Mouse (Mus musculus) liver, embryonic 16.5 days (tissue): ENCODE measurements around the gene Hmgcl. TPM values are rescaled to one million over a fixed set of nuclear protein-coding genes. Genes with fewer than 3 reads are reported as not detected.
A peak's percentile ranks its signal among the peaks of the same experiment; 100 is the strongest.
"Not testable (repeated sequence)": the region's sequence is repeated elsewhere in the genome, so short reads cannot be mapped to it uniquely, and the experiment has no call there.

Source experiments
- ATAC-seq: fragments of 200-750 bp; cut with Nextera tagmentation; 2 replicates; pipeline ENCODE4 v1.8.0; 2017; ENCODE audit warnings: low read depth, mild to moderate bottlenecking, moderate number of reproducible peaks, moderate library complexity
- H3K27ac ChIP-seq: fragments of 300-500 bp; sonication (generic); 2 replicates; pipeline ENCODE4 v1.5.1; 2014; ENCODE audit warnings: mild to moderate bottlenecking, low read length
- H3K27me3 ChIP-seq: fragments of 300-500 bp; sonication (generic); 2 replicates; pipeline ENCODE4 v1.6.1; 2014; ENCODE audit warnings: low read depth, low read length, mixed read lengths; ENCODE audit not compliant: control insufficient read depth, insufficient read depth
- H3K36me3 ChIP-seq: fragments of 300-500 bp; sonication (generic); 2 replicates; pipeline ENCODE4 v1.6.1; 2014; ENCODE audit warnings: mild to moderate bottlenecking; ENCODE audit not compliant: control insufficient read depth, insufficient read depth
- H3K4me1 ChIP-seq: fragments of 300-500 bp; sonication (generic); 2 replicates; pipeline ENCODE4 v1.6.1; 2014; ENCODE audit warnings: low read depth, low read length, mixed read lengths; ENCODE audit not compliant: control insufficient read depth
- H3K4me2 ChIP-seq: fragments of 300-500 bp; sonication (generic); 2 replicates; pipeline ENCODE4 v1.6.1; 2014; ENCODE audit warnings: low read depth, low read length, mixed read lengths
- H3K4me3 ChIP-seq: fragments of 300-500 bp; sonication (generic); 2 replicates; pipeline ENCODE4 v1.5.1; 2014; ENCODE audit warnings: low read depth, mild to moderate bottlenecking, low read length
- H3K9ac ChIP-seq: fragments of 300-500 bp; sonication (generic); 2 replicates; pipeline ENCODE4 v1.6.1; 2014; ENCODE audit warnings: low read depth, low read length
- H3K9me3 ChIP-seq: fragments of 300-500 bp; sonication (generic); replicated peaks from 2 replicates; pipeline ENCODE4 v1.6.1; 2016; ENCODE audit warnings: low read length; ENCODE audit not compliant: control insufficient read depth
- WGBS: fragments of 180-500 bp; shearing (Covaris S2); extraction: QIAGEN DNeasy Blood & Tissue Kit; methylation state at CpG from one replicate; pipeline ENCODE4 v1.1.7; 2014; ENCODE audit not compliant: insufficient replicate concordance; 5-methylcytosine and 5-hydroxymethylcytosine counted together
- polyA plus RNA-seq: library from polyadenylated mRNA; unstranded; fragments of >200 nt; fragmentation: Nextera tagmentation; extraction: Ambion mirVana; gene quantifications from 2 replicates; pipeline ENCODE4 v1.2.1, GENCODE M21; 2015

The Hmgcl gene
- polyA plus RNA-seq, 1 experiment from 2014 or later = 107 TPM

- no peaks in the 10 kb centered on the region for H3K27me3 ChIP-seq
- H3K36me3 ChIP-seq = peaks cover 5% of the 10 kb centered on the region; the same call in 1 of the 2 replicates
- H3K9ac ChIP-seq = no peak overlapping the region
- WGBS = 30% methylated on average over 12 of the region's 12 CpGs
- ATAC-seq = peak; percentile 55
- H3K27ac ChIP-seq = peak overlapping the region; percentile 56; the same call in 1 of the 2 replicates
- peaks cover 28% of the 10 kb centered on the region for H3K4me1 ChIP-seq
- no peaks in the 10 kb centered on the region for H3K9me3 ChIP-seq
- H3K4me3 ChIP-seq = no peak overlapping the region
- H3K4me2 ChIP-seq = 0 out of 2 replicates have a peak overlapping the region, but pooled peaks have one; percentile 4
These were observed 11.3 kb upstream of the Hmgcl start for GRCm38 (mm10) chr4:135934708-135935500.

- Histone ChIP-seq H3K27ac (no peak overlapping the region), H3K4me3 (no peak overlapping the region), H3K9me3 (no peaks in the 10 kb centered on the region), H3K4me1 (peaks cover 28% of the 10 kb centered on the region), H3K9ac (no peak overlapping the region), H3K27me3 (no peaks in the 10 kb centered on the region), H3K4me2 (0 out of 2 replicates have a peak overlapping the region, but pooled peaks have one; percentile 4), H3K36me3 (peaks cover 5% of the 10 kb centered on the region; the same call in 1 of the 2 replicates)
- WGBS = 36% methylated on average over 5 of the region's 5 CpGs
- no peak; the same call in 1 of the 2 replicates for ATAC-seq
These were observed 10.7 kb upstream of the Hmgcl start for GRCm38 (mm10) chr4:135935502-135935901.

GRCm38 (mm10) chr4:135938858-135939257 is 7.4 kb upstream of the Hmgcl start:
- H3K9ac ChIP-seq = no peak overlapping the region
- H3K9me3 ChIP-seq = no peaks in the 10 kb centered on the region
- WGBS = 48% methylated on average over 7 of the region's 7 CpGs
- H3K27me3 ChIP-seq = no peaks in the 10 kb centered on the region
- H3K4me1 ChIP-seq = peaks cover 28% of the 10 kb centered on the region
- H3K4me2 ChIP-seq = no peak overlapping the region
- H3K36me3 ChIP-seq = peaks cover 3% of the 10 kb centered on the region; the same call in 1 of the 2 replicates
- no peak overlapping the region for H3K27ac ChIP-seq
- peak; percentile 25; the same call in 1 of the 2 replicates for ATAC-seq
- no peak overlapping the region for H3K4me3 ChIP-seq

- not testable (repeated sequence) for H3K27me3 ChIP-seq, H3K4me2 ChIP-seq, H3K36me3 ChIP-seq, H3K9ac ChIP-seq, ATAC-seq, H3K9me3 ChIP-seq, H3K4me3 ChIP-seq, H3K27ac ChIP-seq
- 74% methylated on average over 8 of the region's 8 CpGs for WGBS
- H3K4me1 ChIP-seq = peaks cover 19% of the 10 kb centered on the region
These were observed 5.2 kb upstream of the Hmgcl start for GRCm38 (mm10) chr4:135941026-135941425.

GRCm38 (mm10) chr4:135942193-135942592 is 4.1 kb upstream of the Hmgcl start:
- Histone ChIP-seq H3K27ac (no peak overlapping the region), H3K36me3 (peaks cover 3% of the 10 kb centered on the region; the same call in 1 of the 2 replicates), H3K27me3 (no peaks in the 10 kb centered on the region), H3K9me3 (no peaks in the 10 kb centered on the region), H3K4me1 (peaks cover 23% of the 10 kb centered on the region), H3K4me3 (no peak overlapping the region), H3K9ac (no peak overlapping the region), H3K4me2 (no peak overlapping the region)
- ATAC-seq = no peak
- 48% methylated on average over 6 of the region's 6 CpGs for WGBS

- Histone ChIP-seq H3K4me3 (no peak overlapping the region), H3K4me2 (no peak overlapping the region), H3K27ac (no peak overlapping the region; the same call in 1 of the 2 replicates), H3K9me3 (no peaks in the 10 kb centered on the region), H3K27me3 (no peaks in the 10 kb centered on the region), H3K4me1 (peaks cover 28% of the 10 kb centered on the region), H3K36me3 (peaks cover 3% of the 10 kb centered on the region; the same call in 1 of the 2 replicates), H3K9ac (no peak overlapping the region)
- no peak for ATAC-seq
- 41% methylated on average over 4 of the region's 4 CpGs for WGBS
These were observed 2.9 kb upstream of the Hmgcl start for GRCm38 (mm10) chr4:135943389-135943788.

- H3K9ac ChIP-seq = peak overlapping the region; percentile 44; the same call in 1 of the 2 replicates
- peak overlapping the region; percentile 75 for H3K4me2 ChIP-seq
- peak overlapping the region; percentile 92 for H3K4me3 ChIP-seq
- no peaks in the 10 kb centered on the region for H3K27me3 ChIP-seq
- no peaks in the 10 kb centered on the region for H3K9me3 ChIP-seq
- H3K4me1 ChIP-seq = peaks cover 29% of the 10 kb centered on the region
- peak; percentile 11 for ATAC-seq
- H3K36me3 ChIP-seq = no peaks in the 10 kb centered on the region
- 57% methylated on average over 10 of the region's 10 CpGs for WGBS
- peak overlapping the region; percentile 68 for H3K27ac ChIP-seq
These were observed 542 bp upstream of the Hmgcl start for GRCm38 (mm10) chr4:135945706-135946105.

- peak; percentile 17 for ATAC-seq
- Histone ChIP-seq H3K4me1 (peaks cover 29% of the 10 kb centered on the region), H3K36me3 (peaks cover 9% of the 10 kb centered on the region), H3K4me2 (peak overlapping the region; percentile 75), H3K9ac (peak overlapping the region; percentile 91), H3K27ac (peak overlapping the region; percentile 73), H3K9me3 (no peaks in the 10 kb centered on the region; the same call in 1 of the 2 replicates), H3K4me3 (peak overlapping the region; percentile 92), H3K27me3 (no peaks in the 10 kb centered on the region)
- under 1% methylated on average over 28 of the region's 28 CpGs for WGBS
These were observed 532 bp downstream of the Hmgcl start for GRCm38 (mm10) chr4:135946659-135947301.
